Mouse (Mus musculus) brain, embryonic 14.5 days (tissue): ENCODE data around the gene Rgs19.

Experiments used
- CTCF ChIP-seq: fragments of 200-500 bp; IDR thresholded peaks from 2 replicates; pipeline ENCODE4 v1.5.1; 2012; ENCODE audit warnings: inconsistent platforms, mild to moderate bottlenecking, moderate library complexity, borderline replicate concordance; ENCODE audit not compliant: insufficient read depth, insufficient read length; ENCODE audit errors: extremely low read depth
- POLR2A ChIP-seq: fragments of 200-500 bp; IDR thresholded peaks from 2 replicates; pipeline ENCODE4 v1.6.1; 2012; ENCODE audit warnings: mild to moderate bottlenecking, inconsistent platforms, borderline replicate concordance; ENCODE audit not compliant: poor library complexity, insufficient read depth, insufficient read length, severe bottlenecking; ENCODE audit errors: extremely low read depth

- TF ChIP-seq CTCF (no peak), POLR2A (no peak)
Observed at GRCm38 (mm10) chr2:181670285-181670912, 23.4 kb downstream of the Rgs19 start.
